Mouse (Mus musculus) liver, postnatal 0 days (tissue): ENCODE measurements around the gene Smpx. TPM values are rescaled to one million over a fixed set of nuclear protein-coding genes. Genes with fewer than 3 reads are reported as not detected.

Experiments
- ATAC-seq: fragments of 200-750 bp; cut with Nextera tagmentation; 2 replicates; pipeline ENCODE4 v1.8.0; 2017; ENCODE audit warnings: mild to moderate bottlenecking, moderate library complexity
- DNase-seq: peaks from one replicate; pipeline ENCODE4 v3.0.0-alpha.2; 2016
- H3K27ac ChIP-seq: fragments of 300-500 bp; sonication (generic); 2 replicates; pipeline ENCODE4 v1.5.1; 2014; ENCODE audit warnings: antibody characterized with exemption, moderate library complexity, mild to moderate bottlenecking, low read depth
- H3K27me3 ChIP-seq: fragments of 300-500 bp; sonication (generic); 2 replicates; pipeline ENCODE4 v1.6.1; 2014; ENCODE audit warnings: low read length, control low read depth, mixed read lengths; ENCODE audit not compliant: insufficient read depth
- H3K36me3 ChIP-seq: fragments of 300-500 bp; sonication (generic); replicated peaks from 2 replicates; pipeline ENCODE4 v1.6.1; 2014; ENCODE audit warnings: mild to moderate bottlenecking, control low read depth, low read length, moderate library complexity, mixed read lengths; ENCODE audit not compliant: insufficient read depth
- H3K4me1 ChIP-seq: fragments of 300-500 bp; sonication (generic); 2 replicates; pipeline ENCODE4 v1.6.1; 2014; ENCODE audit warnings: antibody characterized with exemption, mild to moderate bottlenecking, control low read depth; ENCODE audit not compliant: insufficient read depth
- H3K4me2 ChIP-seq: fragments of 300-500 bp; sonication (generic); 2 replicates; pipeline ENCODE4 v1.6.1; 2014; ENCODE audit warnings: low read depth, mild to moderate bottlenecking, low read length, moderate library complexity, mixed read lengths
- H3K4me3 ChIP-seq: fragments of 300-500 bp; sonication (generic); 2 replicates; pipeline ENCODE4 v1.5.1; 2014; ENCODE audit warnings: low read depth, low read length
- H3K9ac ChIP-seq: fragments of 300-500 bp; sonication (generic); replicated peaks from 2 replicates; pipeline ENCODE4 v1.6.1; 2014; ENCODE audit warnings: mild to moderate bottlenecking, moderate library complexity
- H3K9me3 ChIP-seq: fragments of 300-500 bp; sonication (generic); 2 replicates; pipeline ENCODE4 v1.6.1; 2016; ENCODE audit warnings: mild to moderate bottlenecking, control low read depth, low read length, mixed read lengths
- CTCF ChIP-seq: sonication (generic); IDR thresholded peaks from 2 replicates; pipeline ENCODE4 v1.5.1; 2016; ENCODE audit warnings: antibody characterized with exemption, low read depth
- EP300 ChIP-seq: IDR thresholded peaks from 2 replicates; pipeline ENCODE4 v1.6.1; 2016; ENCODE audit warnings: antibody characterized with exemption, low read depth, mild to moderate bottlenecking
- WGBS: fragments of 180-500 bp; shearing (Covaris S2); extraction: QIAGEN DNeasy Blood & Tissue Kit; methylation state at CpG from one replicate; pipeline ENCODE4 v1.1.7; 2014; ENCODE audit not compliant: insufficient replicate concordance; 5-methylcytosine and 5-hydroxymethylcytosine counted together
- polyA plus RNA-seq: library from polyadenylated mRNA; unstranded; fragments of >200 nt; fragmentation: Nextera tagmentation; extraction: Ambion mirVana; gene quantifications from 2 replicates; pipeline ENCODE4 v1.2.1, GENCODE M21; 2015

Smpx gene
- polyA plus RNA-seq: 0.36 and 6.8 TPM in 2 replicates

DNA sequence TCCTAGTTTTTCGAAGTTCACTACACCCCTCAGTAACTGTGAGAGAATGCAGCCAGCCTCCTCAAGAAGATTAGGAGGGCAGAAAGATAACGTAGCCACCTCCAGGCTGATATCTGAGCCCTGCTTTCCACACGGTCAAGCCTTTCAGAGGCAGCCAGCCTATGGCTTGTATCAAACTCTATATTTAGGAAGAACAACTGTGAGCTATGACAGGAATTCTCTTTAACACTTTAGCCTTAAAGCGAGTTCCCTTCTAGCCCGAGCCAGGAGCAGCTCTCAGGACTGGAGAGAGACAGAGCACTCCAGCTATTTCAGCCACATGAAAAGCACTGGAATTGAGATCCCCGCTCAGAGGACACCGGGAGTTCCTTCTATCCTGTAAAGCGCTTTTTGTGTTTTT is at the start of gene Smpx:
TSS of gene Smpx (plus strand) at position 49 of the 400 bp plus-strand sequence.
- Histone ChIP-seq H3K4me3 (no peak within 1 kb of the TSS), H3K27ac (no peak within 1 kb of the TSS), H3K9ac (no peak within 1 kb of the TSS), H3K4me1 (no peaks in the 10 kb centered on the region), H3K27me3 (no peaks in the 10 kb centered on the region), H3K9me3 (no peaks in the 10 kb centered on the region), H3K36me3 (no peaks in the 10 kb centered on the region), H3K4me2 (no peak within 1 kb of the TSS)
- 62% methylated on average over 8 of the region's 8 CpGs for WGBS
- no peak for ATAC-seq
- no peak for TF ChIP-seq EP300
- no peak for TF ChIP-seq CTCF
- no peak for DNase-seq

GRCm38 (mm10) chrX:157655047-157655446 is 43.7 kb upstream of the Smpx start:
- no peaks in the 10 kb centered on the region for H3K4me1 ChIP-seq
- no peak for TF ChIP-seq EP300
- no peak for TF ChIP-seq CTCF
- no peaks in the 10 kb centered on the region for H3K9me3 ChIP-seq
- no peak overlapping the region for H3K4me3 ChIP-seq
- DNase-seq (no peak), ATAC-seq (no peak)
- H3K27me3 ChIP-seq: no peaks in the 10 kb centered on the region
- H3K9ac ChIP-seq: no peak overlapping the region
- no peaks in the 10 kb centered on the region for H3K36me3 ChIP-seq
- H3K4me2 ChIP-seq: no peak overlapping the region
- H3K27ac ChIP-seq: no peak overlapping the region

GRCm38 (mm10) chrX:157657356-157657755 is 41.4 kb upstream of the Smpx start:
- Histone ChIP-seq H3K4me2 (no peak overlapping the region), H3K27ac (no peak overlapping the region), H3K9ac (no peak overlapping the region), H3K4me3 (no peak overlapping the region), H3K4me1 (no peaks in the 10 kb centered on the region), H3K9me3 (no peaks in the 10 kb centered on the region), H3K36me3 (no peaks in the 10 kb centered on the region), H3K27me3 (no peaks in the 10 kb centered on the region)
- DNase-seq (no peak), ATAC-seq (no peak)
- TF ChIP-seq CTCF (no peak), EP300 (no peak)

DNA sequence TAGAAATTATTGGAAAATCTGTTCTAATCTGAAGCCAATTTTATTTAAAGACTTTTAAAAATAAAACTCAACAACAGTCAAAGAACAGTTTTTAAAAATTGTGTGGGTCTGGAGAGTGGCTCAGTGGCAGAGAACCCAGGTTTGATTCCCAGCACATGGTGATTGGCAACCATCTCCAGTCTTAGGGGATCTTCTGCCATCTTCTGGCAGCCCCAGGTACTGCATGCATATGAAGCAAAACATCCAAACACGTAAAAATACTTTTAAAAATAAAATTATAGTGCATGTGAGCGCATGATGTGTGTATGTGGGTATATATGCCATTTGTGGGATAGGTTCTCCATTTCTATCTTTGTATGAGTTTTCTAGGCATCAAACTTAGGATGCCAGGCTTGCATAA is 26.9 kb upstream of the Smpx start:
- Histone ChIP-seq H3K4me2 (no peak overlapping the region), H3K27ac (no peak overlapping the region), H3K9me3 (no peaks in the 10 kb centered on the region), H3K4me3 (no peak overlapping the region), H3K9ac (no peak overlapping the region), H3K4me1 (no peaks in the 10 kb centered on the region), H3K27me3 (no peaks in the 10 kb centered on the region), H3K36me3 (no peaks in the 10 kb centered on the region)
- ATAC-seq: no peak
- TF ChIP-seq EP300 (no peak), CTCF (peak; percentile 49)
- WGBS: 66% methylated on average over 2 of the region's 2 CpGs
- DNase-seq: no peak

GRCm38 (mm10) chrX:157674667-157675350 is 23.9 kb upstream of the Smpx start:
- TF ChIP-seq EP300 (no peak), CTCF (no peak)
- Histone ChIP-seq H3K4me1 (no peaks in the 10 kb centered on the region), H3K27me3 (no peaks in the 10 kb centered on the region), H3K4me3 (no peak overlapping the region), H3K36me3 (no peaks in the 10 kb centered on the region), H3K27ac (no peak overlapping the region), H3K9me3 (no peaks in the 10 kb centered on the region), H3K4me2 (no peak overlapping the region), H3K9ac (no peak overlapping the region)
- WGBS: 56% methylated on average over 3 of the region's 3 CpGs
- DNase-seq (no peak), ATAC-seq (peak; percentile 89)

DNA sequence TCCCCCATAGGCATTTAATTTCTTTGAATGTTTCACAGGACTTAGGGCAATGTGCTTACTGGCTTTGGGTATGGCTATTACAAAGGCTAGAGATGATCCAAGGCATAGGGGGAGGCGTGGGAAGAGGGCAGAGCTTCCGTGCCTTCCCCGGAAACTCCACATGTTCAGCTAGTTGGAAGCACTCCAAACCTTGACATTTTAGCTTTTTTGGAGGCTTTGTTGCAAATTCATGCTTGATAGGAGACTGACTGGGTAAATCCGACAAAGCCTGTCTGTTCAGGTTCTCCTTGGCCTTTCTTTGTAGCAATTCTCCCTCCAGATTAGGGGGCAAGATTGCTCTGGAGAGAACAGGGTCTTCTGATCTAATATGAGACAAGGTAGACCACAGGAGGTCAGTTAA is 7.5 kb upstream of the Smpx start:
- WGBS: 66% methylated on average over 4 of the region's 4 CpGs
- H3K4me3 ChIP-seq: no peak overlapping the region

More for the DNA sequence above, 7.5 kb upstream of the Smpx start:
- DNase-seq (no peak), ATAC-seq (no peak)
- Histone ChIP-seq H3K27me3 (no peaks in the 10 kb centered on the region), H3K36me3 (no peaks in the 10 kb centered on the region), H3K9me3 (no peaks in the 10 kb centered on the region), H3K27ac (no peak overlapping the region), H3K4me2 (no peak overlapping the region), H3K4me1 (no peaks in the 10 kb centered on the region), H3K9ac (no peak overlapping the region)
- TF ChIP-seq EP300 (no peak), CTCF (no peak)
